Mouse (Mus musculus): ENCODE measurements at regions not wholly inside any gene's neighbourhood (a gene's known extent, or its start where the extent isn't known, plus 50 kb on each side); places are given as distances from the start of the nearest gene placed in this dataset.

- Histone ChIP-seq H3K4me3 (ENCODE audit: insufficient read depth in 1 of 2, low read depth in 1 of 2, low read length in 2 of 2, poor library complexity in 1 of 2, severe bottlenecking in 1 of 2) (no peak overlapping the region), H3K36me3 (ENCODE audit: control insufficient read depth, insufficient read depth, low read length, poor library complexity, severe bottlenecking) (no peaks in the 10 kb centered on the region), H3K4me1 (ENCODE audit: control insufficient read depth in 2 of 2, insufficient read depth in 2 of 2, low read length in 2 of 2, poor library complexity in 1 of 2) (no peaks in the 10 kb centered on the region), H3K9ac (ENCODE audit: insufficient read depth, low read depth, low read length, poor library complexity, severe bottlenecking) (no peak overlapping the region), H3K9me3 (ENCODE audit: control insufficient read depth, insufficient read depth, low read depth, low read length) (no peaks in the 10 kb centered on the region), H3K27ac (ENCODE audit: insufficient read depth, low read depth, low read length, poor library complexity, severe bottlenecking) (no peak overlapping the region)
- DNase-seq (ENCODE audit: low read depth, low spot score) = no peak
- no peak for TF ChIP-seq ZC3H11A (IDR thresholded peaks at IDR 0.05; ENCODE audit: borderline replicate concordance, low read depth, low read length)
- TF ChIP-seq MAFK (IDR thresholded peaks at IDR 0.05; ENCODE audit: insufficient read depth, low read depth, low read length) = no peak
- TF ChIP-seq CHD2 (IDR thresholded peaks at IDR 0.05; ENCODE audit: low read depth, low read length) = no peak
- TF ChIP-seq ZNF384 (IDR thresholded peaks at IDR 0.05; ENCODE audit: low read depth, low read length) = no peak
- TF ChIP-seq HCFC1 (IDR thresholded peaks at IDR 0.05; ENCODE audit: borderline replicate concordance, insufficient read depth, low read length) = no peak
- in situ Hi-C loops (cut with MboI; ENCODE audit: low sequenced_read_pairs in 2 of 2, unreplicated experiment in 2 of 2) = no loop called here
Measured at GRCm38 (mm10) chr13:90371415-90372150, 282.2 kb upstream of the Xrcc4 start.

- H3K9me3 ChIP-seq (ENCODE audit: control insufficient read depth, insufficient read depth, low read depth, low read length) = no peaks in the 10 kb centered on the region
- no peak overlapping the region for H3K27ac ChIP-seq (ENCODE audit: insufficient read depth, low read depth, low read length, poor library complexity, severe bottlenecking)
- no peak overlapping the region for H3K4me3 ChIP-seq (ENCODE audit: insufficient read depth in 1 of 2, low read depth in 1 of 2, low read length in 2 of 2, poor library complexity in 1 of 2, severe bottlenecking in 1 of 2)
- in situ Hi-C loops (cut with MboI; ENCODE audit: low sequenced_read_pairs in 2 of 2, unreplicated experiment in 2 of 2) = no loop called here
- TF ChIP-seq MAFK (IDR thresholded peaks at IDR 0.05; ENCODE audit: insufficient read depth, low read depth, low read length) = no peak
- TF ChIP-seq HCFC1 (IDR thresholded peaks at IDR 0.05; ENCODE audit: borderline replicate concordance, insufficient read depth, low read length) = no peak
- TF ChIP-seq ZC3H11A (IDR thresholded peaks at IDR 0.05; ENCODE audit: borderline replicate concordance, low read depth, low read length) = no peak
- no peak for TF ChIP-seq CHD2 (IDR thresholded peaks at IDR 0.05; ENCODE audit: low read depth, low read length)
- TF ChIP-seq ZNF384 (IDR thresholded peaks at IDR 0.05; ENCODE audit: low read depth, low read length) = no peak
- H3K4me1 ChIP-seq (ENCODE audit: control insufficient read depth in 2 of 2, insufficient read depth in 2 of 2, low read length in 2 of 2, poor library complexity in 1 of 2) = no peaks in the 10 kb centered on the region
- H3K9ac ChIP-seq (ENCODE audit: insufficient read depth, low read depth, low read length, poor library complexity, severe bottlenecking) = no peak overlapping the region
- DNase-seq (ENCODE audit: low read depth, low spot score) = no peak
- no peaks in the 10 kb centered on the region for H3K36me3 ChIP-seq (ENCODE audit: control insufficient read depth, insufficient read depth, low read length, poor library complexity, severe bottlenecking)
Measured at GRCm38 (mm10) chr13:90370746-90371414, 281.5 kb upstream of the Xrcc4 start.

GRCm38 (mm10) chr13:90364518-90365027 lies 275.2 kb upstream of the Xrcc4 start:
- no peak for TF ChIP-seq ZC3H11A (IDR thresholded peaks at IDR 0.05; ENCODE audit: borderline replicate concordance, low read depth, low read length)
- no peak for TF ChIP-seq ZNF384 (IDR thresholded peaks at IDR 0.05; ENCODE audit: low read depth, low read length)
- no peak for TF ChIP-seq CHD2 (IDR thresholded peaks at IDR 0.05; ENCODE audit: low read depth, low read length)
- TF ChIP-seq HCFC1 (IDR thresholded peaks at IDR 0.05; ENCODE audit: borderline replicate concordance, insufficient read depth, low read length) = no peak
- no peak for TF ChIP-seq MAFK (IDR thresholded peaks at IDR 0.05; ENCODE audit: insufficient read depth, low read depth, low read length)

GRCm38 (mm10) chr13:90359861-90360601 lies 270.6 kb upstream of the Xrcc4 start:
- Histone ChIP-seq H3K4me3 (ENCODE audit: insufficient read depth in 1 of 2, low read depth in 1 of 2, low read length in 2 of 2, poor library complexity in 1 of 2, severe bottlenecking in 1 of 2) (no peak overlapping the region), H3K9me3 (ENCODE audit: control insufficient read depth, insufficient read depth, low read depth, low read length) (no peaks in the 10 kb centered on the region), H3K27ac (ENCODE audit: insufficient read depth, low read depth, low read length, poor library complexity, severe bottlenecking) (no peak overlapping the region), H3K4me1 (ENCODE audit: control insufficient read depth in 2 of 2, insufficient read depth in 2 of 2, low read length in 2 of 2, poor library complexity in 1 of 2) (no peaks in the 10 kb centered on the region), H3K36me3 (ENCODE audit: control insufficient read depth, insufficient read depth, low read length, poor library complexity, severe bottlenecking) (no peaks in the 10 kb centered on the region), H3K9ac (ENCODE audit: insufficient read depth, low read depth, low read length, poor library complexity, severe bottlenecking) (no peak overlapping the region)
- TF ChIP-seq CHD2 (IDR thresholded peaks at IDR 0.05; ENCODE audit: low read depth, low read length) = no peak
- in situ Hi-C loops (cut with MboI; ENCODE audit: low sequenced_read_pairs in 2 of 2, unreplicated experiment in 2 of 2) = no loop called here
- no peak for DNase-seq (ENCODE audit: low read depth, low spot score)

More at GRCm38 (mm10) chr13:90364518-90365027, 275.2 kb upstream of the Xrcc4 start:
- H3K9ac ChIP-seq (ENCODE audit: insufficient read depth, low read depth, low read length, poor library complexity, severe bottlenecking) = no peak overlapping the region
- no peaks in the 10 kb centered on the region for H3K9me3 ChIP-seq (ENCODE audit: control insufficient read depth, insufficient read depth, low read depth, low read length)
- in situ Hi-C loops (cut with MboI; ENCODE audit: low sequenced_read_pairs in 2 of 2, unreplicated experiment in 2 of 2) = no loop called here
- no peak for DNase-seq (ENCODE audit: low read depth, low spot score)
- H3K4me3 ChIP-seq (ENCODE audit: insufficient read depth in 1 of 2, low read depth in 1 of 2, low read length in 2 of 2, poor library complexity in 1 of 2, severe bottlenecking in 1 of 2) = no peak overlapping the region
- no peak overlapping the region for H3K27ac ChIP-seq (ENCODE audit: insufficient read depth, low read depth, low read length, poor library complexity, severe bottlenecking)
- no peaks in the 10 kb centered on the region for H3K36me3 ChIP-seq (ENCODE audit: control insufficient read depth, insufficient read depth, low read length, poor library complexity, severe bottlenecking)
- no peaks in the 10 kb centered on the region for H3K4me1 ChIP-seq (ENCODE audit: control insufficient read depth in 2 of 2, insufficient read depth in 2 of 2, low read length in 2 of 2, poor library complexity in 1 of 2)

Measured in ES-E14 (cell line).